Mouse (Mus musculus) gastrocnemius, adult 2 months (tissue): ENCODE data around the gene Phc3. TPM values are rescaled to one million over a fixed set of nuclear protein-coding genes. Genes with fewer than 3 reads are reported as not detected.

Source experiments
- DNase-seq: peaks from one replicate; pipeline ENCODE4 v3.0.0; 2022
- H3K27ac ChIP-seq: fragments of 200-600 bp; 2 replicates; pipeline ENCODE4 v1.8.1; 2022; ENCODE audit warnings: mild to moderate bottlenecking
- H3K4me3 ChIP-seq: fragments of 200-600 bp; 2 replicates; pipeline ENCODE4 v1.8.1; 2022; ENCODE audit warnings: mild to moderate bottlenecking, moderate library complexity
- CTCF ChIP-seq: fragments of 200-600 bp; IDR thresholded peaks from 2 replicates; pipeline ENCODE4 v1.8.1; 2022; ENCODE audit warnings: antibody characterized with exemption, mild to moderate bottlenecking, moderate library complexity
- intact Hi-C: fragments of 180-260 bp; cut with DNase I; formaldehyde crosslinking; loops from one replicate; pipeline ENCODE4 v1.15.1; 2025
- total RNA-seq, 2 experiments: library from RNA; stranded (reverse); gene quantifications; 2 replicates each; pipeline ENCODE4 v1.2.3; 2021

The Phc3 gene
- total RNA-seq, 2 experiments from 2014 or later = 12.7 to 13.9 TPM

DNA sequence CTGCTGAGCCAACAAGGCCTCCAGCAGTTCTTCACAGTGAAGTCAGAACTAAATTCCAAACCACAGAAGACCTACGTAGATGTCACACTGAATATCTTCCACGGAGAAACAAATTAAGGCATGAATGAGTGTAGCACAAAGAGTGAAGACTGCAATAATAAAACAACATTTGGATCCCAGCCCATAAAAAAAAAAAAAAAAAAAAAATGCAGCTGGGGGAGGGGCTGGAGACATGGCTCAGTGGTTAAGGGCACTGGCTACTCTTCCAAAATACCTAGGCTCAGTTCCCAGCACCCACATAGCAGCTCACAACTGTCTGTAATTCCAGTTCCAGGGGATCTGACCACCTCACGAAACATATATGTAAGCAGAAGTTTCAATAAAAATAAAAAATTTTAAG is 5.0 kb downstream of the Phc3 start:
- Histone ChIP-seq H3K27ac (no peak overlapping the region), H3K4me3 (no peak overlapping the region)
- TF ChIP-seq CTCF = no peak
- no peak for DNase-seq
- intact Hi-C loops = no loop called here

DNA sequence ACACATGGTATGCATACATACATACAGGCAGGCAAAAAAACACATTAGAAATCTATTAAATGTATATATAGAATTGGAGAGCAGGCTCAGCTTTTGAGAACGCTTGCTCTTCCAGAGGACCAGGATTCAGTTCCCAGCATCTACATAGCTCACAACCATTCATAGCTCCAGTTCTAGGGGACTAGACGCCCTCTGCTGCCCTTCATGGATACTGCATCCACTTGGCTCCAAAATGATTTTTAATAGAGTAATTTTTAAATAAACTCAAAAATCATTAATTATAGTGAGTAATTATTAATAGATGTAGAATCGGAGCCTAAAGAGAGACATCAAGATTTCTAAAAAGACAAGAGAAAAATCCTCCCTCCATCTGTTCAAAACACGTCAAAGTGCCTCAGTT is 6.1 kb downstream of the Phc3 start:
- peak; percentile 45 for TF ChIP-seq CTCF
- Histone ChIP-seq H3K27ac (no peak overlapping the region), H3K4me3 (no peak overlapping the region)
- DNase-seq = no peak
- intact Hi-C loops = no loop called here

DNA sequence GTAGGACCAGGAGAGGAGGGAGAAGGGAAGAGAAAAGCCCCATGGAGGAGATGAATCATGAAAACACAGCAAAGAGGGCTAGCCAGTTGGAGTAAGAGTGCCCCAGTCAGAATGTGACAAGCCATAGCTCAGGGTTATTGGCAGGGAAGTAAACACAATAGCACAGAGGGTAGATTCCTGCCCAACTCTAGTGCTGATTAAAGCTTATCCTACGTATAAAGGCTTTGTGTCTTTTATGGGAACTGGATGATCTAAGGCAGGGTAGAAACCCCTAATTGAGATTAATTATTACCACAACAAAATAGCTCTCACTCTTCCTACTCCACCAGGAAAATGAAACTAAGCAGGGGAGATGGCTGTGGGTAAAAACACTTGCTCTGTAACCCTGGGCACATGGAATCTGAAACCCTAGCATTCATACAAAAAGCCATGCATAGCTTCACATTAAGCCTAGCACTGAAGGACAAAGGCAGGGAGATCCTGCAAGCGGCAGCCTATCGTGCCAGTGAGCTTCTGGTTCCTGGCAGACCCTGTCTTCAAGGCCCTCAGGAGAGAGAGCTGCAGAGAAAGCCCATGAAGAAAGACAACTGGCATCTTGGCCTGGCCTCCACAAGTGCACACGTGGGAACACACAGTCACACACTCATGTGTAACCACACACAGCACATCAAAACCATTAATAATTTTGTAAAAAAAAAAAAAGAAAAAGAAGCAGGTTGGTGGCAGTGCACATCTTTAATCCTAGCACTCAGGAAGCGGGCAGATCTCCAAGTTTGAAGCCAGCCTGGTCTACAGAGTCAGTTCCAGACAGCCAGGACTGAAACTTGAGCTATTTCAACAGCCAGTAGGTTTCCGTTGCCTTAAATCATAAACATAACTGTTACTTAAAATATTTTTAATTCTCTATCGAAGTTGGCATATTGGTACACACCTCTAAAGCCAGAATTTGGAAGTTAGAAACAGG is 9.1 kb downstream of the Phc3 start:
- intact Hi-C loops = no loop called here
- no peak for DNase-seq
- Histone ChIP-seq H3K27ac (peak overlapping the region; percentile 53), H3K4me3 (no peak overlapping the region)
- TF ChIP-seq CTCF = no peak

DNA sequence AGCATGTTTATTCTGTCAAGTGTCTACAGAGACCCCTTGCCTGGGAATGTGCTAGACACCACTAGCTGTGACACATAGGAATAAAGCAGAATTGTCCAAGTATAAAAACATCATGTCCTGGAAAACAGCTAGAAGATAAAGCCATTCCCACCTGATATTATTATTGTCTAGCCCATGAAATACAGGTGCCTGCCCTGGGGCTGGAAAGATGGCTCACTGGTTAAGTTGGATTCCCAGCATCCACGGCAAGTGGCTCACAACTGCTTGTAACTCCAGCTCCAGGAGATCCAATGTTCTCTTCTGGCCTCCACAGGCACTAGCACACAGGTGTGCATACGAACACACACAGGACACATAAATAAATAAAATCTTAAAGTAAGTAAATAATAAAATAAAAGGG is 10.5 kb downstream of the Phc3 start:
- no peak overlapping the region for H3K4me3 ChIP-seq
- intact Hi-C loops = no loop called here
- H3K27ac ChIP-seq = no peak overlapping the region
- no peak for DNase-seq
- no peak for TF ChIP-seq CTCF

DNA sequence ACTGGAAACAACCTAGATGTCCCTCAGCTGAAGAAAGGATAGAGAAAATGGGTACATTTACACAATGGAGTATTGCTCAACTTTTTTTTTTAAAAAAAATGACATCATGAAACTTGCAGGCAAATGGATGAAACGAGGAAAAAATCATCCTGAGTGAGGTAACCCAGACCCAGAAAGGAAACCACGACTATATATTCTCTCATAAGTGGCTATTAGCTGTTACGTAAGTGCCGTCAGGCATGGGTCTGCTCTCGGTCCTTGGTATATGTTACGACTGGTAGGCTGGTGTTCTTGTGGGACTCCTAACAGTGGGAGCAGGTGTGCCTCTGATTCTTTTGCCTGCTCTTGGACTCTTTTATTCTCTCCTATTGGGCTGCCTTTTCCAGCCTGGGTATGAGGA is 12.9 kb downstream of the Phc3 start:
- TF ChIP-seq CTCF = no peak
- H3K27ac ChIP-seq = no peak overlapping the region
- no peak overlapping the region for H3K4me3 ChIP-seq
- DNase-seq = no peak
- intact Hi-C loops = no loop called here

DNA sequence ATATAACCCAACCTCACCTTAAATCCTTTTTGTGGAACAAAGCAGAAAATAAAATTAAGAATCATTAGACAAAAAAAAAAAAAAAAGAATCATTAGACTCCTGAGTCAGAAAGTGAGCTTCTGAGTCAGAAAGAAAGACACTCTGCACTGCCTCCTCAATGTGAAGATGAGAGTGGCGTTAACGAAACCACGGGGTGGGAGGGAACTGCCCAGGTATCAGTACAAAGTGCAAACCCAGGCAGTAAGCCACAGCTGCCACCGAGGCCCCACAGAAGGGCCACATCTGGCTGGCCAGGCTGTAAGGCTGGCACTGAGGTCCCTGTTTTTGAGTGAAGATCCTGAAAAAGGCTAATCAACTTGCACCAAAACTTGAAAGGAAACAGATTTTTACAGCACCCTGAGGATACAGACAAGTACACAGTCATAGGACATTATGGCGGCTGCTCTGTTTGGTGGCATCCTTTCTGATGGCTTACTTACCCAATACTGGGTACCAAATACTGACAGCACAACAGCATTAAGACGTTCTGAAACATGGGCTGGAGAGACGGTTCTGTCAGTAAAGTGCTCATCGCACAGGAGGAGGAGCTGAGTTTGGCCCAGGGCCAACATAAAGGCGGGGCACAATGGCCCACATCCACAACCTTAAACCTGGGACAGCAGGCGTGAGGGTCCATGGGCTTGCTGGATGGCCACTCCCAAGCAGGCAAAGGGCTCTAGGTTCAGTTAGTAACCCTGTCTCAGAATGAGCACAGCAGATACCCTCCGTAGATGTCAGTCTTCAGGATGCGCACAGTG is 16.7 kb downstream of the Phc3 start:
- intact Hi-C loops = no loop called here
- TF ChIP-seq CTCF = no peak
- Histone ChIP-seq H3K4me3 (no peak overlapping the region), H3K27ac (no peak overlapping the region)
- DNase-seq = no peak

DNA sequence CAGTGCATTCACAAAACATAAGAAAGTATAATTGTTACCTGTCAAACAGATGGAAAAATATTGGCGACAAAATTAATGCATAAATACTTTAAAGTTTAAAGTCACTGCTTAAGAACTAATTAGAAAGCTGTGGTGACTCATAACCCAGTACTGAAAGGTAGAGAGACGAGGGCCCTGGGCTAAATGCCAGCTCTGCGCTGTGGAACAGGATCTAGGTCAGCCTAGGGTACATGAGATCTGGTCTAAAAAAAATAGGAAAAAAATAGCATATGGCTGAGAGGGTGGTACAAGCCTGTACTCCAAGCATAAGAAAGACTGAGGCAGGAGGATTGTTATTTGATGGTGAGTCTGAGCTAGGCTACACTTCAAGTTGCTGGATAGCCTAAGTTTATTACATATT is 17.6 kb downstream of the Phc3 start:
- Histone ChIP-seq H3K27ac (no peak overlapping the region), H3K4me3 (no peak overlapping the region)
- peak; percentile 57 for DNase-seq
- intact Hi-C loops = no loop called here
- no peak for TF ChIP-seq CTCF

DNA sequence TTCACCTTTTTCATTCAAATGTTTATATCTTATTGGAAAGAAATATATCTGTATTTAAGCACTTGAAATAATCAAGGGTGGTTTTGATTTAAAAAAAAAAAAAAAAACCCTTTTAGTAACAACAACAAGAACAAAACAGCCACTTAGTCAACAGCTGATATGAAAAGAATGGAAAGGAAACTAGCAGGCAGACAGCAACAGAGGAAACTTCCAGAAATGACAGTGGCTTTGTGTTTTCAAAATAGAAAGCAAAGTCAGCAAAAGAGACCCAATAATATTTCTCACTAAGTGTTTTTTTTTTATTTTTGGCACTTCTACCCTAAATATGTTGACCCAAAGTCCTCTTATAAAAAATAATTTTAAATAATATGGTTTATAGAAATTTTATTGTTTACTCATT is 34.8 kb downstream of the Phc3 start:
- DNase-seq = no peak
- no peak overlapping the region for H3K27ac ChIP-seq
- intact Hi-C loops = no loop called here
- no peak overlapping the region for H3K4me3 ChIP-seq
- no peak for TF ChIP-seq CTCF

DNA sequence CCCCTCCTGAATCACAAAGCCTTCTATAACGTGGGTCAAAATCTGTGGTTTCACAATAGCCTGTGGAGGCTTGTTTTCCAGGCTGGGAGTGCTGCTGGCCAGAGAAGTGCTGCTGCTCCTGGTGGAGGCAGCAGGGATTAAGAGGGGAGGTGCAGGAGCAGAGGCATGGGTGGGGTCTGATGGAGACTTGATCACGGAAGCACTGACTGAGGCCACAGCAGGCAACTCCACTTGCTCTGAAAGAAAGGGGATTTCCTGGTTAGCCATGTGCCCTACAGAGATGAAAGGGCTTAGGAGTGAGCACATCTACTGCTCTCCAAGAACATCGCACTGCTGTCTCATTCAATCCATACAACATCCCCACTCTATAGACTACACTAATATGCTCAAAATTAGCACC is 39.4 kb downstream of the Phc3 start:
- Histone ChIP-seq H3K27ac (no peak overlapping the region), H3K4me3 (no peak overlapping the region)
- DNase-seq = no peak
- TF ChIP-seq CTCF = no peak
- intact Hi-C loops = no loop called here

DNA sequence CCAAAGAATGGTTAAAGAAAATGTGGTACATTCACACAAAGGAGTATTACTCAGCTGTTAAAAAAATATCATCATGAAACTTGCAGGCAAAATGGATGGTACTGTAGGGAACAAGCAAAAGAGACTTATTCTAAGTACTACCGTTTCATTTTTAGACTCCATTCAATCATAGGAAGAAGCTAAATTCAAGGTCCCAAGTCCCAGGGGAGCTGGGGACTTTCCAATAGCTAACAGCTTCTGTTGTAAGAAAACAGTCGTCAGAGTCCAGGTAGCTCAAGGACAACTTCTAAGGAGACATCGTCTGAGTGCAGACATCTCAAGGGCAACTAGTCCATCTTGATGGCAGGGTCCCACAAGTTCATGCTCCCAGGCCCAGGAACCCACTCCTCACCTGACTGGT is 41.6 kb downstream of the Phc3 start:
- intact Hi-C loops = no loop called here
- no peak for DNase-seq
- Histone ChIP-seq H3K27ac (no peak overlapping the region), H3K4me3 (no peak overlapping the region)
- no peak for TF ChIP-seq CTCF

DNA sequence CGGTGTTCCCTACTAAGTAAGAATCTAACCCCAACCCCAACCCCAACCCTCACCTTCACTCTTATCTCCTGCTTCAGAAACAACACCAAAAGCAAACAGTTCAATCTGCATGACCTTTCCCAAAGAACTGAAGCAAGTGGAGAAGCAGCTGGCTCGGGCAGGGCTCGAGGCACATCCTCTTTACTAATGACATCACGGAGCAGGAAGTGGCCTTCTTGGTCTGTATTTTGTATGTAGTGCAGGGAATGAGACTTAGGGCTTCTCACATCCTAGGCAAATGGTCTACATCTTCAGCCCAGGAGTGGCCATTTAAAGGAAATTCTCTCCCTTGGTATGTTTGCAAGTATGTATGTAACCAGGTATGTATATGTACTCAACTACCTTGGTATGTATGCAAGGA is 52.1 kb downstream of the Phc3 start:
- no peak for TF ChIP-seq CTCF
- intact Hi-C loops = no loop called here
- H3K4me3 ChIP-seq = no peak overlapping the region
- no peak for DNase-seq
- H3K27ac ChIP-seq = no peak overlapping the region

DNA sequence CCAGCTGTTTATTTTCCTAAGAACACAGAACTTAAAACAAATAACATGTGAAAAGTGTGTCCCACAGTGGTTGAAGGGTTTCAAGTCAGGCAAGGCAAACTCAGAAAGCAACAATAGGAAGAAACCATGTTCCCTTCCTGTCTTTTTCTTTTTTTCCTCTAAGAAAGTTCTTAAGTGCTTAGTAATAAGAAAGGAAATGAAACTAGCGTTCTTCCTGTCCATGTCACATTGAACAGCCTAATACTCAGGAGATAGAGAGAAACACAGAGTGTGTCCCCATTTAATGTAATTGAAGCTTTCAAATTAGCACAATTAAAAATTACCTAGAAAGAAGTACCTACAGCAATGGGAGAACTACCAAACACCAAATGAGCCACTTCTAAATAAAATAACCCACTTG is 64.6 kb downstream of the Phc3 start:
- no peak overlapping the region for H3K4me3 ChIP-seq
- H3K27ac ChIP-seq = no peak overlapping the region
- intact Hi-C loops = no loop called here
- no peak for TF ChIP-seq CTCF
- DNase-seq = no peak

DNA sequence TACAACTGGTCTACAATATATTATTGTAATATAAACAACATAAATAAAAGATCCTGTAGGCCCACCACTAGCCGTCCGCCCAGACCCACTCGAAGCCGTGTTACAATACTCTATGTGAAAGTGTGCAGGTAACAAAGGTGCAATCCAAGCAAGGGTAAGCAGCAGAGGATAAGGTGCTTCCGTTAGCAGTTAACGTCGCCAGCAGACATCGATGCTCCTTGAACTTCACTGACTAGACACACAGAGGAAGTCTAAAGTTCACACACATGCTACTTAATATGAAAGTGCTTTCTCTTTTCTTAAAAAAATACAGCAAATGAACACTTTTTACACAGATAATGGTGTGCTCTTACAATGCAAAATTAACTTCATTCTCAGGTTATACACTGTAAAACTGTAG is 69.8 kb downstream of the Phc3 start:
- TF ChIP-seq CTCF = no peak
- Histone ChIP-seq H3K4me3 (no peak overlapping the region), H3K27ac (no peak overlapping the region)
- DNase-seq = no peak
- intact Hi-C loops = loop anchor here (10.0 kb wide), 1 partner anchor 205 kb away; the partner anchor contains the start of gene Lrrc31
